Mouse (Mus musculus) embryo, embryonic 9.5 days (tissue): ENCODE measurements around the gene Slc36a1.

Source experiments
- DNase-seq: peaks from one replicate; pipeline ENCODE4 v3.0.0-alpha.2; 2017; ENCODE audit errors: extremely low spot score

Gene Slc36a1

DNA sequence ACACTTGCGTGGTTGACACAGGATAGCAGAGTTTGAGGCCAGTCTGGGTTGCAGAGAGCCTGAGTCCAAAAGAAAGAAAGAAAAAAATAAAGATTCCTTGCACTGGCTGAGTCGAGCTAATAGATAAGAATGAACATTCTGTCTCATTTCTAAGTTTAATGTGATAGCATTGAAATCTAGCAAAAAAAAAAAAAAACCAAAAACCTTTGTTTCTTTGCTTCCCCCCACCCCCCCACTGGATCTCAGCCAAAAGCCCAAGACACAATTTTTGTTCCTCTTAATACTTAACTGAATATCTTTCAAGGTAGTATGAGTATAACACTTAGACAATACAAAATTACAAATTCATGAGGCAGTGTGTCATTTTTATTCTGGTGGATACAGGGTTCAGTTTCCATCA is 4.9 kb downstream of the Slc36a1 start:
- no peak for DNase-seq

- no peak for DNase-seq
Measured at GRCm38 (mm10) chr11:55209626-55210353, 5.6 kb downstream of the Slc36a1 start.

- DNase-seq, result no peak
Measured at GRCm38 (mm10) chr11:55213518-55213917, 9.4 kb downstream of the Slc36a1 start.

DNA sequence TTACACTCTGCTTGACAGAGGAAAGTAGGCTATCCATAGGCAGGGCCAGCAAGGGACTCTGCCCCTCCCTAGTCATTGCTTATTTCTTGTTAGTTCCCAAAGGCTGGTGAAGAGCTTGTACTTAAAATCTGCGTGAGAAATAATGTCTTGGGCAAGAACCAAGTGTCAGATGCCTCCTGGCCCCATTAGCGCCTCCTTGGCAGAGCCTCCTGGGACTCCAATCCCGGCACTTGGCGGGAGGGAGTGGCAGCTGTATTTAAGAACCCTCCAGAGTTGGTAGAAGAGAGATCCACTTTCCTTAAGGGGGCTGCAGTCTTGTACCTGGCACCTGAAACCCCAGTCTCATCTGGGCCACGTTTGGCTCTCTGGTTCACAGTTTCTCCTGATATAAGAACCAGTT is 10.0 kb downstream of the Slc36a1 start:
- DNase-seq, result no peak

GRCm38 (mm10) chr11:55214978-55215377 is 10.8 kb downstream of the Slc36a1 start:
- no peak for DNase-seq

DNA sequence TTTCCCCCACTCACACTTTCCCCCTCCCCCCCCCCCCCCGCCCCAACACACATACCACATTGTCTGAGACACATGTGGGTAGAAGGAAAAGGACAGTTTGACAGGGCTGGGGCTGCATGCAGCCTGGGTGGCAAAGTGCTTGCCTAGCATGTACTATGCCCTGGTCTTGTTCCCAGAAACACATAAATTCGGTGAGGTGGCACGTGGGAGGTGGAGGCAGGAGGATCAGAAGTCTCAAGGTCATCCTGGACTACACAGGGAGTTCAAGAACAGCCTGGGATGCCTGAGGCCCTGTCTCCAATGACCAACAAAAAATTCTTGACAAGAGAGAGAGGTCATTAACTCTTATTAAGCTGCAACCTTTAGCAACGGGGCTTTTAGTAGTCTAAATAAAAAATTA is 11.9 kb downstream of the Slc36a1 start:
- no peak for DNase-seq

GRCm38 (mm10) chr11:55216830-55217229 is 12.7 kb downstream of the Slc36a1 start:
- no peak for DNase-seq

GRCm38 (mm10) chr11:55217418-55217817 is 13.3 kb downstream of the Slc36a1 start:
- DNase-seq, result no peak

DNA sequence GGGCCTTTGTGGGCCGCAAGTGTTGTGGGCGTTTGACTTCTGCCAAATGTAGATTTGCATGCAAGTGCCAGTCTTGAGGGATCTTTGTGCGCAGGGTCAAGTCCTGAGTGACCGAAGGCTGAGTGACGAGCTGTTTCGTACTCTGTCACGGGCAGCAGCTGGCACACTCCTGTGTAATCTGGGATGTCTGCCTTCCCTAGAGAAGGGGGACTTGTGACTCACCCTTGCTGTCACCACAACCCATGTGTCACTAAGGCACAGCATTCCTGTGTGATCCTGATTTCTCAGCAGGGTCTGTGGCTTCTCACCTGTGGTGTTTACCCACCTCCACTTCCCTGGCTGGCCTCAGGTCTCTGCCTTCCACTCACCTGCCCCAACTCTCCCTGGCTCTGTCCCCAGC is 13.7 kb downstream of the Slc36a1 start:
- DNase-seq, result no peak

- DNase-seq, result no peak
Measured at GRCm38 (mm10) chr11:55218473-55218872, 14.3 kb downstream of the Slc36a1 start.

GRCm38 (mm10) chr11:55221306-55221705 is 17.2 kb downstream of the Slc36a1 start:
- DNase-seq, result no peak

DNA sequence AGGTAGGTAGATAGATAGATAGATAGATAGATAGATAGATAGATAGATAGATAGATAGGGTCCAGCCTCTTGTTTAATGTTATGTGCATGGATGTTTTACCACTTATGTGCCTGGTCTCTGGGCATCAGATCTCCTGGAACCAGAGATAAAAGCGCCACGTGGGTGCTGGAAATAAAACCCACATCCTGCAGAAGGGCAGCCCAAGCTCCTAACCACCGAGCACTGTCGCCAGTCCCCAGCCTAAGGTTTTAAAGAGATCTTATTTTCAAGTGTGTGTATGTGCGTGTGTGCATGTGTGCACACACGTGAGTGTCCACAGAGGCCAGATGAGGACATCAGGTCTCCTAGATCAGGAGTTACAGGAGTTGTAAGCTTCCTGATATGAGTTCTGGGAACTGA is 26.9 kb downstream of the Slc36a1 start:
- DNase-seq, result no peak

GRCm38 (mm10) chr11:55234288-55234687 is 30.1 kb downstream of the Slc36a1 start:
- no peak for DNase-seq

DNA sequence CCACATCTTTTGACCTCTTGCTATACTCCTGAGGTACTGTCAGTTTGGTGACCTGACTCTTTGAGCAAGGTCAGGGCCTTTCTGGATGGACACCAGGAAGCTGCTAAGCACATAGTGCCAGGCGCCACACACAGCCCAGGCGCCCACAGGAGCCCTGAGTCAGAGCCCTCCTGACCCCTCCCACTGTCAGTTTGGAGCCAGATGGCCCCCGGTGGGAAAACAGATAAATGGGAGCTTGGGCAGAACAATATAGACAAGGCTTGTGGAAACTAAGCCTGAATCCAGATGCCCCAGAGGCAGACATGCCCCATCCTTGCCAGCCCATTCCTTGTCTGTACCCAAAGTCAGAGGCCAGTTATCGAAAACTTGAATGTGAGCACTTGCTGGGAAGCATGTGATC is 30.6 kb downstream of the Slc36a1 start:
- no peak for DNase-seq

- DNase-seq, result no peak
Measured at GRCm38 (mm10) chr11:55236815-55237214, 32.7 kb downstream of the Slc36a1 start.

DNA sequence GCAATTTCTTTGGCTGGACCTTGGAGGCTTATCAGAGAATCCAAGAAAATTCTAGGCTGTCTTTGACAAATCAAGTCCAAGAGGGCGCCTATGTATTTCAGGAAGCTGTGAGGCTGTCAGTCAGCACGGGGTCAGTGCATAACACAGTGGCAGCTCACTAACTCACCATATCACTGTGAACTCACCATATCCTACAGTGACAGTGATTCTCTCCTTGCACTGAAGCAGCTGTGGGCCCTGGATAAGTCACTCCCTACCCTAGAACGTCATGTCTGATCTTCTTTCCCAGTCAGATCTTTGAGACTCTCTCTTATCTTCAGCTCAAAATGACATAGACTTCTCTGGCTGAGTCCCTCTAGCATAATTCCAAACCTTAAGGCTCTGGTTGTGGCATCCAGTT is 35.3 kb downstream of the Slc36a1 start:
- DNase-seq, result no peak

- DNase-seq, result peak; percentile 45
Measured at GRCm38 (mm10) chr11:55240556-55240955, 36.4 kb downstream of the Slc36a1 start.

GRCm38 (mm10) chr11:55250527-55250926 is 46.4 kb downstream of the Slc36a1 start:
- DNase-seq, result no peak

DNA sequence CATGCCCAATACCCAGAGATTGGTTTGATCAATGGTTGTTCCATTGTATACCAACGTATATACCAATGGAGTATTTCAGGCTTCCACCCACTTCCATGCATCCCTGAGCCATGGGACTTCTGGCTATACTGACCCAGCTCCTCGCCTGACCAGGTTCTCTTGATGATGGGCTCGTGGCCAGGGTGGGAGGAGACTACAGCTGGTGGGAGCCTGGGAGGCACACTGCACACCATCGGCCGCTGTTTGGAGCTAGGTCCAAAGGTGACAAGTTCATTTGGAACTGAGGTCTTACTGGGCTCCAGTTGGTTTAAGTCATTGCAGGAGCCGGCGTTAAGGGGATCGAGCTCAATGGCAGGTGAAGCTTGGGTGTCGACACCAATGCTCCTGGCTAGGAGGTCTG is 49.2 kb downstream of the Slc36a1 start:
- no peak for DNase-seq

DNA sequence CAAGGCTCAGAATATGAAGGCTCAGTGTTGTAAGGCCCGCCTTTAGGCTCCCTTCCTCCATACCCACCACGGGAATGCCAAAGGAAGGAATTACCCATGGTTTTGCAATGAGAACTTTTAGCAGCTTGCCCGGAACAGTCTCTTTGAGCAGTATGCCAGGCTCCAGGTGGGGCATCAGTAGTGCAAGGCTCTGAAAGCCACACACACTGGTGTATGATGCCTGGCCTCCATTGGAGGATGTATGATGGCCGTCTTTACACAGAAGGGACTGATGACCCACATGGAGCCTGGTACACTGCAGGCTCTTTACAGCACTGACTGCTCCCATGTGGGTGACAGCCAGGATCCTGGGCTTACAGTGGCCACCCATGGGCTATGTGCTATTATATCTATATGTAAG is 57.0 kb downstream of the Slc36a1 start:
- no peak for DNase-seq

DNA sequence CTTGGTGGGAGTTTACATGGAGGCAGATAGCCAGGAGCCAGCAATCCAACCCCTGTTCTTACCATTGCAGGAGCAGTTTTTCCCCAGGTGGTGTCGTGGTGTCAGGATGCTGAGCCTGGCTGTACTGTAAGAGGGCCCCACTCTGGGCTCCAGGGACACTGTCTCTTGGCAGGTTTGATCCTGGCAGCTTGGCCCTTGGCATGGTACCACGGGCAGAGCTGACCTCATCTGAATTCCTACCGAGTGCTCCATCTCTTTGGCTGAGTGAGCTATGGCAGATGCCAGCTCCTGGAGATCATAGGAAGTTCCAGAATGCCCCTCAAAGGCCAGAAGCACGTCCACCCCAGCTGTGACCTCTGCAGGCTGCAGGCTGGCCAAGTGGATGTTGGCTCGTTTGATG is 57.9 kb downstream of the Slc36a1 start:
- DNase-seq, result no peak

DNA sequence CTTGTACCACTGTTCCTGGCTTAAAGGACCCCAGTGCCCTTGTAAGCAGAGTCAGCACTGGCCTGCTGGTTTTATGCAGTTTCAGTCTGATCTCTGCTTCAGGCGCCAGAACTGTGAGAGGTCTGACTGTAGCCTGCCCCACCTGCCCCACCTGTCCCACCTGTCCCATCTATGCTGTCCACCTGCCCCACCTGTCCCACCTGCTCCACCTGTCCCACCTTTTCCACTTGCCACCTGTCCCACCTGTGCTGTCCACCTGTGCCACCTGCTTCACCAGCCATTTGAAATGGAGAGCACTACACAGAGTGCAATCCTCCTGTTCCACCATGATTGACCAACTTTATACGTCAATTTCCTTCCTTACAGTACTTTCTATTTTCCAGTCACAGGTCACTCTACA is 60.2 kb downstream of the Slc36a1 start:
- no peak for DNase-seq

- DNase-seq, result no peak
Measured at GRCm38 (mm10) chr11:55265647-55266046, 61.5 kb downstream of the Slc36a1 start.

GRCm38 (mm10) chr11:55268580-55268979 is 64.4 kb downstream of the Slc36a1 start:
- no peak for DNase-seq
